ENCODE assay signal across 23 mouse cellular contexts in genomic region chr11:26166966-26167608, GRCm38 (mm10). TPM values are rescaled to one million over a fixed set of nuclear protein-coding genes. Genes with fewer than 3 reads are reported as not detected.
DNase-seq lines count a peak whose midpoint lies in the region; ATAC-seq and TF ChIP-seq lines count a peak whose summit lies in the region.
"Had no signal": no experiment of that assay in that cellular context is flagged by ENCODE, and none has a peak within 500 bp of the region (broad histone marks: within the 10 kb centered on the region; RNA-seq: fewer than 3 reads in every experiment).

No protein-coding gene starts in this region.

- ATAC-seq in intestine, embryonic 15.5 days = peak; percentile 92
- peak; percentile 71 for ATAC-seq in stomach, embryonic 14.5 days (ENCODE audit: insufficient number of reproducible peaks, insufficient read depth, low FRiP score, low read depth)
- no peak for ATAC-seq in hindbrain, embryonic 13.5 days (ENCODE audit: low FRiP score)
- ATAC-seq: forebrain, embryonic 14.5 days; hindbrain, postnatal 0 days; Patski had no signal

- H3K4me3 ChIP-seq in intestine, embryonic 15.5 days (replicated peaks) = no peak overlapping the region
- H3K4me3 ChIP-seq in stomach, embryonic 14.5 days (ENCODE audit: low read depth, low read length) = no peak overlapping the region
- no peak overlapping the region for H3K4me3 ChIP-seq in hindbrain, embryonic 13.5 days
- no peak overlapping the region for H3K4me3 ChIP-seq in kidney, adult 2 months (ENCODE audit: insufficient read depth, low read depth, low read length)
- H3K4me3 ChIP-seq: embryonic facial prominence, embryonic 10.5 days; gastrocnemius, adult 2 months; heart, embryonic 12.5 days; hindbrain, embryonic 12.5 days had no signal

- H3K4me1 ChIP-seq in intestine, embryonic 15.5 days (replicated peaks) = no peaks in the 10 kb centered on the region
- H3K4me1 ChIP-seq in stomach, embryonic 14.5 days (ENCODE audit: control insufficient read depth, insufficient read depth, low read length) = no peaks in the 10 kb centered on the region
- H3K4me1 ChIP-seq in hindbrain, embryonic 13.5 days (replicated peaks) = no peaks in the 10 kb centered on the region
- no peaks in the 10 kb centered on the region for H3K4me1 ChIP-seq in kidney, adult 2 months (ENCODE audit: control insufficient read depth, insufficient read depth, low read length)
- H3K4me1 ChIP-seq: embryonic facial prominence, embryonic 10.5 days; heart, embryonic 12.5 days; hindbrain, embryonic 12.5 days had no signal

- TF ChIP-seq CTCF in kidney, adult 2 months (conservative IDR thresholded peaks at IDR 0.05; ENCODE audit: insufficient read depth, insufficient read length, low read depth, low read length) = no peak

- H3K9me3 ChIP-seq in intestine, embryonic 15.5 days = no peaks in the 10 kb centered on the region
- H3K9me3 ChIP-seq in stomach, embryonic 14.5 days (ENCODE audit: control insufficient read depth, low read depth, low read length) = no peaks in the 10 kb centered on the region
- H3K9me3 ChIP-seq in hindbrain, embryonic 13.5 days = no peaks in the 10 kb centered on the region
- H3K9me3 ChIP-seq: embryonic facial prominence, embryonic 10.5 days; heart, embryonic 12.5 days; hindbrain, embryonic 12.5 days had no signal

- no peak overlapping the region for H3K9ac ChIP-seq in intestine, embryonic 15.5 days
- H3K9ac ChIP-seq in stomach, embryonic 14.5 days (replicated peaks; ENCODE audit: low read depth, low read length) = no peak overlapping the region
- no peak overlapping the region for H3K9ac ChIP-seq in hindbrain, embryonic 13.5 days
- H3K9ac ChIP-seq: heart, embryonic 12.5 days; hindbrain, embryonic 12.5 days had no signal

- no peak for TF ChIP-seq POLR2A in kidney, adult 2 months (IDR thresholded peaks at IDR 0.05; ENCODE audit: low read depth, low read length)

- no peaks in the 10 kb centered on the region for H3K36me3 ChIP-seq in intestine, embryonic 15.5 days
- no peaks in the 10 kb centered on the region for H3K36me3 ChIP-seq in stomach, embryonic 14.5 days (ENCODE audit: control insufficient read depth, insufficient read depth, low read length)
- no peaks in the 10 kb centered on the region for H3K36me3 ChIP-seq in hindbrain, embryonic 13.5 days
- H3K36me3 ChIP-seq in kidney, adult 2 months (ENCODE audit: control insufficient read depth, insufficient read depth, low read length) = no peaks in the 10 kb centered on the region
- H3K36me3 ChIP-seq: embryonic facial prominence, embryonic 10.5 days; heart, embryonic 12.5 days; hindbrain, embryonic 12.5 days had no signal

- H3K4me2 ChIP-seq in intestine, embryonic 15.5 days (replicated peaks) = no peak overlapping the region
- H3K4me2 ChIP-seq in stomach, embryonic 14.5 days (replicated peaks; ENCODE audit: low read depth, low read length) = no peak overlapping the region
- H3K4me2 ChIP-seq in hindbrain, embryonic 13.5 days = no peak overlapping the region
- H3K4me2 ChIP-seq: heart, embryonic 12.5 days; hindbrain, embryonic 12.5 days had no signal

- no peak overlapping the region for H3K27ac ChIP-seq in intestine, embryonic 15.5 days
- H3K27ac ChIP-seq in stomach, embryonic 14.5 days (ENCODE audit: low read length) = peak overlapping the region; percentile 58
- H3K27ac ChIP-seq in hindbrain, embryonic 13.5 days = no peak overlapping the region
- no peak overlapping the region for H3K27ac ChIP-seq in kidney, adult 2 months (ENCODE audit: insufficient read depth, low read depth, low read length)
- H3K27ac ChIP-seq: embryonic facial prominence, embryonic 10.5 days; gastrocnemius, adult 2 months; hindbrain, embryonic 12.5 days; hindbrain, postnatal 0 days had no signal

- 65% methylated on average over 4 of the region's 4 CpGs for WGBS in intestine, embryonic 15.5 days
- 69% methylated on average over 4 of the region's 4 CpGs for WGBS in stomach, embryonic 14.5 days
- 85% methylated on average over 4 of the region's 4 CpGs for WGBS in hindbrain, embryonic 13.5 days
- WGBS in kidney, adult 2 months = 64% methylated on average over 4 of the region's 4 CpGs

- no peaks in the 10 kb centered on the region for H3K27me3 ChIP-seq in intestine, embryonic 15.5 days (replicated peaks)
- H3K27me3 ChIP-seq in stomach, embryonic 14.5 days (ENCODE audit: control insufficient read depth, insufficient read depth, low read length) = no peaks in the 10 kb centered on the region
- no peaks in the 10 kb centered on the region for H3K27me3 ChIP-seq in hindbrain, embryonic 13.5 days
- no peaks in the 10 kb centered on the region for H3K27me3 ChIP-seq in kidney, adult 2 months (replicated peaks; ENCODE audit: control insufficient read depth, insufficient read depth, low read length)
- H3K27me3 ChIP-seq: heart, embryonic 12.5 days; hindbrain, embryonic 12.5 days had no signal

- peak; percentile 83 for DNase-seq in R1 (ENCODE audit: low read depth, low spot score)
- DNase-seq in cerebellum, postnatal 4 days (ENCODE audit: low spot score in 2 of 2) = no peak
- no peak for DNase-seq in adrenal gland, postnatal 36 days
- no peak for DNase-seq in kidney, adult 2 months
- DNase-seq: adrenal gland, postnatal 10 days; cerebellum, adult 11-12 months; cerebellum, adult 9-11 months; cerebellum, postnatal 36 days; gastrocnemius, adult 2 months; gastrocnemius, postnatal 25 days; heart, postnatal 36 days; kidney, adult 11 months had no signal

RNA-seq across cellular contexts. Expression of gene 5730522E02Rik, which starts 43.5 kb away (rescaled TPM):
- polyA plus RNA-seq in intestine, embryonic 15.5 days (2015; fragmentation: Nextera tagmentation; extraction: Ambion mirVana) = 2.6 and 2.8 TPM in 2 replicates
- polyA plus RNA-seq in stomach, embryonic 14.5 days (2014; fragmentation: Nextera tagmentation; extraction: Ambion mirVana) = 4.0 and 6.5 TPM in 2 replicates
- total RNA-seq in adrenal gland, postnatal 36 days (2021) = not detected
- 14.9 and 15.7 TPM in 2 replicates for polyA plus RNA-seq in hindbrain, embryonic 13.5 days (2015; fragmentation: Nextera tagmentation; extraction: Ambion mirVana)
- 0.06 TPM in 1 of 2 replicates, not detected in the other for polyA plus RNA-seq in kidney, adult 2 months (2012; rRNA removed)
- total RNA-seq: gastrocnemius, adult 2 months; gastrocnemius, postnatal 25 days; granulocyte monocyte progenitor cell, adult 5-6 weeks; heart, adult 8-10 months; heart, postnatal 36 days had no signal
- polyA plus RNA-seq: Patski had no signal
